Mouse (Mus musculus) urinary bladder, postnatal 36 days (tissue): Measurements from ENCODE around the gene Nfia.
A peak's percentile ranks its signal among the peaks of the same experiment; 100 is the strongest.

Source experiments
- DNase-seq, 2 experiments: peaks; one replicate each; pipeline ENCODE4 v3.0.0; 2022; ENCODE audit warnings: low spot score in 2 of 2, mixed read lengths in 1 of 2

The Nfia gene

DNA sequence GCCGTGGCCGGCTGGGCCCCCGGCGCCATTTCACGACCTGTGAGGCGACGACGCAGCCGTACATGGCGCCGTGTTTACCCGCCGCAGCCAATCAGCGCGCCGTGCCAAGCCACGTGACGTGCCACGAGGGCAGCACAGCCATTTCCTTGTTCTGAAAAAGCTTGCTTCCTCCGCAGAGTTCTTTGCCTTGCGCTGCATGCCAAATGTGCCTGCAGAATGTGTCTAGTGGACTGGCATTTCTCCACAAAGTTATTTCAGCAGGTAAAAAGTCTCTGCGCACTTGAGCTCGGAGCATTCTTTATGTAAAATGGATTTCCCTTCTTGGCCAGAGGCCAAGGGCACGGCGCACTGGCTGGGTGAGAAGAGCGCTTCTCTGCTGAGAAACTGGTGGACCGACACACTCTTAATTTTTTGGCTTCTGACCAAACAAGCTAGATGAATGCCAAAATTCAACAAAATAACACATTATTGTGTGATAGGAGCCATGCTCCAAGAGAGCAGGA lies 96.5 kb downstream of the Nfia start:
- peak; percentile 77 to 93 for DNase-seq

DNA sequence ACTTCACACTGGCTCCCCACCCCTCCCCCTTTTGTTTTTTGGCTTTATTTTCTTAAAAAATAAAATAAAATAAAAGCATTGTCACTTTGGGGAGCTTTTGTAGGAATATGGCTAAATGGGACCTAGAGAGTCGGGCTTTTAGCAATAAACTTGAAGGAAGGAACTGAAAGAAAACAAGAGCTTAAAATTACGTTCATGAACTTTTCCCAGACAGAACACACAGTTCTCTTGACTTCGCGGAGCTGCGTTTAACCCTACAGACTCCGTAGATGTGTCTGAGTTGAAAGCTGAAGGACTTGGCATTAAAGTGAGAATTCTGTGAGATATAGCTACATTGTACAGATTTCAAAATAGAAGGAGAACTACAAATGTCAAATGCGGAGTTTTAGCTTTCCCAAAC lies 96.9 kb downstream of the Nfia start:
- no peak for DNase-seq

GRCm38 (mm10) chr4:97871770-97872439 lies 99.4 kb downstream of the Nfia start:
- DNase-seq = no peak

DNA sequence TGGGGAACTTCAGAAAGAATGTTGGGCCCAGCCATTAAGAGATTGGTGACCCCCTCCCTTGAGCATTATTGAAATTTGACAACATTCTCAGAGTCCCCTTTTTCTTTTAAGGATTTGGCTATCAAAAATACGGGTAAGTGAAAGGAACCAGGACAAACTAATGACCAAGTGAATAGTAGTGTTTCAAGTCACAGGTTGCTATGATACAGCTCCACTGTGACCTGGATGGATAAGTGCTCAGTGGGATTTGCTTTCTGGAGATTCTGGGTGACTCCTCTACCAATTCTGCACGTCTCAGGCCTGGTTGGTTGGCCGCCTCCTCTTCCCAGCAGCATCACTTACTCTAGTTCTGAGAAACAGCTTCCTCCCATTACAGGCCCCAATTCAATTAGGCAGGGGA lies 102.4 kb downstream of the Nfia start:
- DNase-seq = no peak

DNA sequence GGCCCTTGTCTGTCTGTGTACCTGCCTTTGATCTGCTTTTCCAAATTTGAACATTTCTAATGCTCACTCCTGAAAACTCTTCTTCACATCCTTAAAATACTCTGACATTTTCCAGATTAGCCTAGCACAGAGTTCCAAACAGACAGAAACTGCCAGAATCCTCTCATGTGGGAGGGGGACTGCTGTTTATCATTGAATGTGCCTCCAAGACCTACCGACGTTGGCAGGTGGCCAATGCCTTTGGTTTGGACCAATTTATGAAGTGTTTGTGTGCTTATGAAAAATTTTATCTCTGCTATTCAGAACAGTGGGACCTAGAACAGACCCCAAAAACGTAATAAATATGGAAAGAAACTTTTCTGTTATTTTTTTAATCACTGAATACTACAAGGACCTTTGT lies 103.4 kb downstream of the Nfia start:
- DNase-seq = no peak

GRCm38 (mm10) chr4:97879696-97880095 lies 107.2 kb downstream of the Nfia start:
- DNase-seq = no peak

- DNase-seq = no peak
Measured at GRCm38 (mm10) chr4:97880120-97881055, 107.9 kb downstream of the Nfia start.

- no peak for DNase-seq
Measured at GRCm38 (mm10) chr4:97885574-97885973, 113.0 kb downstream of the Nfia start.

- DNase-seq = no peak
Measured at GRCm38 (mm10) chr4:97886220-97886619, 113.7 kb downstream of the Nfia start.

- DNase-seq = no peak
Measured at GRCm38 (mm10) chr4:97887228-97887627, 114.7 kb downstream of the Nfia start.

DNA sequence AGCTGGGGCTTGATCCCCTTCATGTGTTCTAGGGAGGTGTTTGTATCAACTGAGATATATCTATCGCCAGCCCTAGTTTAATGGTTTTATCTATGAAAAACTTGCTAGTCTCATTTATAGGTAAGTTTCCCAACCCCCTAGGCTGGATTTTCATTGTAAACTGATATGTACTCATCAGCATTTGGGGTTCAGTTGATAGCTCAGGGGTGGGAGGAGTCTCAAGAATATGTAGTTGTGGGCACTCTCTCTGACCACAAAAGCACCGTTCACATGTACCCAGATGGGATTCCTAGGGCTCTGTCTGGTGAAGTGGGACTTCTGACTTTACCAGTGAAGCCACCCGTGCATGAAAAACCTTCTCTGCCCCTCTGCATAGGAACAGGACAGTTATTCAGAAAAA lies 118.5 kb downstream of the Nfia start:
- DNase-seq = no peak

- no peak for DNase-seq
Measured at GRCm38 (mm10) chr4:97891611-97892010, 119.1 kb downstream of the Nfia start.

DNA sequence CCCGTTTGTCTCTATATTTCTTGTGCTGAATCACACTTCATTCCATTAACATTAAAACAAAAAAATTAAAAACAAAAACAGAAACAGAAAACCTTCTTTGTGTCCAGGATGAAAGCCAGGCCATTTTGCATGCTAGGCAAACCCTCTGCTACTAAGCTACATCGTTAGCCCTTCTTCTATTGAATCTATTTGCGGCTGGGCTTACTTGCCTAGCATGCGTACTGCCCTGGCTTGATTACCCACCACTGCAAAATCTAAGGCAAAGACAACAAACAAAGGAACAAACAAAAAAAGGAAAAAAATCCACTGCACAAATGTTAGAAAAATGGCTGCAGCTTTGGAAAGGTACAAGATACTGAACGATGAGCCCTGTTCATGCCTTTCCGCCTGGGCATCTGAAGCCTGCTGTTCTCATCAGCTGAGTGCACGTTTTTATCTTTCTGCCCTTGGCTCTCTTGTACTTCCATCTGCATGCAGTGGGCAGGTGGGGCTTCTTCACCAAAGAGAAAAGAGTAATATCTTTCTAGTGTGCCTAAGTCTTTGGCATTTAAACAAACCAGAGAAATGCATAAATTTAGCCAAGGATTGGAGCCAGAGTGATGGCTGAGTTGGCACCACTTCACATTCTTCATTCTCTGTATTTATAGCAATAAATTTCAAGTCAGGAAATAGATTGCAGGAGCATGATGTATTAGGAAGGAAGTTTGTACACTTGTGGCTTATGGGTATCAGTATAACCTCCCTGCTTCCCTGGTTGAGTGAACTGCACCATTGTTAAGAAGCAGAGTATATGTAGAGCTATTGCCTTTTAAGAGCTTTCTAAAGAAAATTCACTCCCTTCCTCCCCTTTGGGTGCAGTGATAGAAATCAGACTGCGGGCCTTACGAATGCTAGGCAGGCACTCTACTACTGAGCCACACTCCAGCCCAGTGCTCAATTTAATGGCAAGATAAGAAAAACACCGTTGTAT lies 121.7 kb downstream of the Nfia start:
- no peak for DNase-seq

DNA sequence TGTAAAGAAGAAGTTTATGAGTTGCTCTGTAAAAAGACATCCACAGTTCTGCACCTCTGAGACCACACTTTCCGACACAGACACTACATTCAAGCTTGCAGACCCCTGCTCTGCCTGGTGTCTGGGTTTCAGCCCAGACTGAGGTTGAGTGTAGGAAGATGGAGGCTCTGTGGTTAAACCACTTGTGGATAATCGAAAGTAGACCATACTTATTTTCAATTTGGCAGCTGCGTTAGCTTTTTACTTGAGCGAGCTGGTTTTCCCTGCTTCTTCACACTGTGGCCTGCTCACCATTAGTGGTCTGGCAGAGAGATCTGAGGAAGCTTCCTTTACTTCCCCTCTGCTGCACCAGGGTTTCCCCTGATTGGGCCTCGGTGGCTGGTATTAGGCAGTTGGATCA lies 123.4 kb downstream of the Nfia start:
- no peak for DNase-seq

GRCm38 (mm10) chr4:97900256-97900944 lies 127.9 kb downstream of the Nfia start:
- no peak for DNase-seq

- no peak for DNase-seq
Measured at GRCm38 (mm10) chr4:97905826-97906225, 133.3 kb downstream of the Nfia start.

- no peak for DNase-seq
Measured at GRCm38 (mm10) chr4:97908576-97909147, 136.1 kb downstream of the Nfia start.

DNA sequence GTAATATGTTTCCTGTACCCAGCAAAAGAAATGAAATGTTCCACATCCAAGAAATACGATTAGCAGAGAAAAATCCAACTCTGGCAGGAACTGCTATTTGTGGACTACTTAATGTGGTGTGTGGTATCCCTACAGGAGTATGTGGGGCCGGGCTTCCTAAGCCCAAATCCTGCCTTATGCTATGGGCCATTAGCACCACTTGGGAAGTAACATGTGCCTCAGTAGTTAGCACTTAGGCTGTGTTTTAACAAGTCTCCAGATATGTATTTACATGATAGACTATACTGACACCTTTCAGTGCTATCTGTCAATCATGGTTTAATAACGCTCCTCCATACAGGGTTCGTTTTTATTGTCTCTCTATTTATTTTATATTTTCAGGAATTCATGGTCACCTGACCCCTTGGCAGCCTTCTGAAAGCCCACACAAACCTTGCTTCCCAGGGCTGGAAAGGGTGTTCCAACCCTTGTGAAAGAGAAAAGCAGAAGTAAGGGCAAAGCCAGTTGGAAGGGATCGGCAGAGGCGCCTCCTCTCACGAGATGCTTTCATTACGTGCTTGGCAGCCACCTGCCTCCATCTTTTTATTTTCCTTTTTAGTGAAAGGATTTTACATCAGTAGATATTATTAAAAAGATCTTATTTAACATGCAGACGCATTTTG lies 137.7 kb downstream of the Nfia start:
- DNase-seq = no peak

DNA sequence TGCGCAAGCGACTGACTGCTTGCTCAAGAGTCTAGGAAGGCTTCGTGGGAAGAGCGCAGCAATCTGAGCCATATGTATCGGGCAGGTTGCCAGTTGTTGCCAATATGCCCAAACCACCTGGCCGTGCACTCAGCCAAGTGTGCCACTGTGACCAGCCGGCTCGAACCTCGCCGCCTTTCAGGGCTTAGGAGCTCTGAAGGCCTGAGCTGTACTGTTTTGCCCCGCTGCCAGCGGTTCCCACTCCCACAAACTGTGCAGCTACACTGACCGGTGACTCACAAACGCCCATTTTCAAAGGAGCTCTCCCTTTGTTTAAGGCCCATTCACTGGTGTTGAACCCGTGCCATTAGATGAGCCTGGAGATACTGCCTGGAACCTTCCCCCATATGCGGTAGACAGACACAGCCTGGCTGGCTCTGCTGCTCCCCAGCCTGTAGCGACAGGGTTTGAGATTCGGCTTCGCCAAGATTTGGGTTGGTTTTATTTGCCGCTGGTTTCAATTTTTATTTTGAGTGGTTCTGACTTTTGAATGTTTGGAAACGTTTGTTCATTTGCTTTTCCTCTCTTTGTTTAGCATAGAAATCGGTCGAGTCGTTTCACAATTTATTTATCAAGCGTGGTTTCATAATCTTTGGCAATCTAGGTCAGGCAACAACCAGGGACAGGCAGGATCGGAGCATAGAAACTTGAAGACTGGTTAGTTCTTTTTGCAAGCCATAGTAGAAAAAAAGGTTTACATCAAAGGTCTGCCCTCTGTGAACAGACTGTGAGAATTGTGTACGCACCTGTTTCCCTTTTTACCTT lies 138.4 kb downstream of the Nfia start:
- peak in 1 of 2 experiments; percentile 26 for DNase-seq
